Mouse (Mus musculus): ENCODE data around the gene Fxr1.

- TF ChIP-seq CTCF (IDR thresholded peaks at IDR 0.05; ENCODE audit: borderline replicate concordance, extremely low read depth, insufficient read depth, insufficient read length) (no peak), POLR2A (IDR thresholded peaks at IDR 0.05; ENCODE audit: borderline replicate concordance, extremely low read depth, insufficient read depth, insufficient read length, poor library complexity, severe bottlenecking) (no peak)
Measured at GRCm38 (mm10) chr3:34103902-34104672, 84.3 kb downstream of the Fxr1 start.

All from brain, embryonic 14.5 days (tissue).